ENCODE assay signal across 9 mouse cellular contexts in the genomic region with DNA sequence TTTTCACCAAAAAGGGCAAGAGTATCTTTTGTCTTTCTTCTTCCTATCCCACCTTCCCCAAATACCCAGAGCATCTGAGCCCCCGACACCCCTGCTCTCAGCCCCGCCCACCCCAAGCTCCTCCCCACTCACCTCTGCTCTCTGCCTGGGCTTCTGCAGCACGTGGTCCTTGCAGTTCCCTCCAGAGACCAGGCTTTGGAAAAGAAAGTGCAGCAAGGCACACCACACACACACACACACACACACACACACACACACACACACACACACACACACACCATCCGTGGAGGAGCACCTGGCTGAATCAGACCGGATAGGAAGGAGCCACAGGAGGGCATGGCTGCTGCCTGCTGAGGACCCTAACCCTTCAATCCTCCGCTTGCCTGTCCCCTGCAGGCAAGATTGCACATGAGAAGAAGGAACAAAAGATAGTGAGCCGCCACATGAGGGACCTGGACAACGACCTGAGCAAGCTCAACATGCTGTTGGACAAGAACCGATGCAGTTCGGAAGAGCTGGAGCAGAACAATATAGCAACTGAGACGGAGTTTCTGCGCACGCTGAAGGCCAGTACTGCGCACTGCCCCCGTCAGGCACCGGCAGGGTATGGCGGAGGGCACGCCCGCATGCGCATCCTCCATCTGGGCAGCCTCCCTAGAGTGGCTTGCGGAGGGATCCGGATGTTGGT. TPM values are rescaled to one million over a fixed set of nuclear protein-coding genes. Genes with fewer than 3 reads are reported as not detected.
A peak's percentile ranks its signal among the peaks of the same experiment; 100 is the strongest.
DNase-seq lines count a peak whose midpoint lies in the region; ATAC-seq lines count a peak whose summit lies in the region.
"Had no signal": no experiment of that assay in that cellular context is flagged by ENCODE, and none has a peak within 500 bp of the region (broad histone marks: within the 10 kb centered on the region; RNA-seq: fewer than 3 reads in every experiment).

No protein-coding gene starts in this region.

- DNase-seq in gastrocnemius, postnatal 14 days: peak; percentile 48
- DNase-seq in gastrocnemius, adult 8-10 months (ENCODE audit: low spot score in 2 of 2): no peak
- DNase-seq in CD4-positive helper T cell, adult 2 months (ENCODE audit: low read depth, low spot score): peak; percentile 61
- DNase-seq in cerebellum, postnatal 36 days: peak; percentile 55 to 69
- DNase-seq in heart, postnatal 10 days: peak; percentile 46 to 66
- no peak for DNase-seq in layer of hippocampus, adult 11-12 months (ENCODE audit: low spot score)

- peak overlapping the region; percentile 23; the same call in 1 of the 2 replicates for H3K9ac ChIP-seq in liver, embryonic 12.5 days
- 0 out of 2 replicates have a peak overlapping the region, but pooled peaks have one; percentile 44 for H3K9ac ChIP-seq in neural tube, embryonic 12.5 days

- intact Hi-C loops in gastrocnemius, postnatal 14 days (cut with DNase I; ENCODE audit: low total_unique reads): no loop called here
- intact Hi-C loops in heart, postnatal 10 days (cut with DNase I): no loop called here

- ATAC-seq in liver, embryonic 12.5 days: peak; percentile 66
- ATAC-seq in neural tube, embryonic 12.5 days (ENCODE audit: low FRiP score, low read depth): peak; percentile 66; the same call in 1 of the 2 replicates

- no peaks in the 10 kb centered on the region for H3K36me3 ChIP-seq in liver, embryonic 12.5 days
- peaks cover 3% of the 10 kb centered on the region; the same call in 1 of the 2 replicates for H3K36me3 ChIP-seq in neural tube, embryonic 12.5 days

- no peaks in the 10 kb centered on the region for H3K9me3 ChIP-seq in liver, embryonic 12.5 days (replicated peaks)
- H3K9me3 ChIP-seq in neural tube, embryonic 12.5 days: no peaks in the 10 kb centered on the region

- H3K4me2 ChIP-seq in liver, embryonic 12.5 days: peak overlapping the region; percentile 55
- peak overlapping the region; percentile 54 for H3K4me2 ChIP-seq in neural tube, embryonic 12.5 days (replicated peaks)

- no peak overlapping the region for H3K27ac ChIP-seq in liver, embryonic 12.5 days
- no peak overlapping the region for H3K27ac ChIP-seq in neural tube, embryonic 12.5 days
- H3K27ac ChIP-seq: macrophage had no signal

- peaks cover 33% of the 10 kb centered on the region for H3K4me1 ChIP-seq in liver, embryonic 12.5 days
- H3K4me1 ChIP-seq in neural tube, embryonic 12.5 days: peaks cover 25% of the 10 kb centered on the region

- 0 out of 2 replicates have a peak, but pooled peaks cover 19% of the 10 kb centered on the region for H3K27me3 ChIP-seq in liver, embryonic 12.5 days (replicated peaks)
- H3K27me3 ChIP-seq in neural tube, embryonic 12.5 days (replicated peaks): no peaks in the 10 kb centered on the region

- 3% methylated on average over 22 of the region's 22 CpGs for WGBS in liver, embryonic 12.5 days (ENCODE audit: insufficient replicate concordance)
- 5% methylated on average over 22 of the region's 22 CpGs for WGBS in neural tube, embryonic 12.5 days

- peak overlapping the region; percentile 14 for H3K4me3 ChIP-seq in liver, embryonic 12.5 days
- no peak overlapping the region for H3K4me3 ChIP-seq in neural tube, embryonic 12.5 days

RNA-seq across cellular contexts. Expression of a gene that starts 14.7 kb away (rescaled TPM):
- total RNA-seq in gastrocnemius, postnatal 14 days (2021): 10 to 100 TPM; 79.1 to 81.6 TPM
- 100 to 1,000 TPM; 187 to 198 (median 192) TPM for total RNA-seq in gastrocnemius, adult 8-10 months (2022)
- total RNA-seq in heart, postnatal 10 days (2021): 10 to 100 TPM; 56.7 to 58.4 TPM
- 26.4 and 27.3 TPM in 2 replicates for polyA plus RNA-seq in liver, embryonic 12.5 days (2016; fragmentation: Nextera tagmentation; extraction: Ambion mirVana)
- 40.9 and 43.0 TPM in 2 replicates for polyA plus RNA-seq in neural tube, embryonic 12.5 days (2016; fragmentation: Nextera tagmentation; extraction: Ambion mirVana)

RNA-seq across cellular contexts. Expression of a gene that starts 24.6 kb away (rescaled TPM):
- not detected for total RNA-seq in gastrocnemius, postnatal 14 days (2021)
- 1 to 10 TPM in 1 of 4 experiments, not detected in 3; 1.3 TPM for total RNA-seq in gastrocnemius, adult 8-10 months (2022)
- total RNA-seq in heart, postnatal 10 days (2021): under 1 TPM in 1 of 2 experiments, not detected in 1; 0.22 TPM
- 1.8 and 2.4 TPM in 2 replicates for polyA plus RNA-seq in liver, embryonic 12.5 days (2016; fragmentation: Nextera tagmentation; extraction: Ambion mirVana)
- 11.5 and 18.0 TPM in 2 replicates for polyA plus RNA-seq in neural tube, embryonic 12.5 days (2016; fragmentation: Nextera tagmentation; extraction: Ambion mirVana)

RNA-seq across cellular contexts. Expression of a gene that starts 24.7 kb away (rescaled TPM):
- total RNA-seq in gastrocnemius, postnatal 14 days (2021): 10 to 100 TPM; 14.3 to 18.5 TPM
- 10 to 100 TPM; 31.6 to 45.5 (median 40.5) TPM for total RNA-seq in gastrocnemius, adult 8-10 months (2022)
- total RNA-seq in heart, postnatal 10 days (2021): 10 to 100 TPM; 66.3 to 67.2 TPM
- 1.8 and 2.0 TPM in 2 replicates for polyA plus RNA-seq in liver, embryonic 12.5 days (2016; fragmentation: Nextera tagmentation; extraction: Ambion mirVana)
- 26.0 and 38.1 TPM in 2 replicates for polyA plus RNA-seq in neural tube, embryonic 12.5 days (2016; fragmentation: Nextera tagmentation; extraction: Ambion mirVana)

RNA-seq across cellular contexts. Expression of a gene that starts 46.9 kb away (rescaled TPM):
- 10 to 100 TPM; 43.8 to 52.4 TPM for total RNA-seq in gastrocnemius, postnatal 14 days (2021)
- 10 to 100 TPM; 30.7 to 53.1 (median 42.8) TPM for total RNA-seq in gastrocnemius, adult 8-10 months (2022)
- total RNA-seq in heart, postnatal 10 days (2021): 100 to 1,000 TPM; 105 to 112 TPM
- 247 and 262 TPM in 2 replicates for polyA plus RNA-seq in liver, embryonic 12.5 days (2016; fragmentation: Nextera tagmentation; extraction: Ambion mirVana)
- polyA plus RNA-seq in neural tube, embryonic 12.5 days (2016; fragmentation: Nextera tagmentation; extraction: Ambion mirVana): 311 and 324 TPM in 2 replicates

RNA-seq across cellular contexts. Expression of a gene that starts 54.6 kb away (rescaled TPM):
- 1 to 10 TPM in 1 of 2 experiments, under 1 TPM in 1; 0.64 to 1.3 TPM for total RNA-seq in gastrocnemius, postnatal 14 days (2021)
- under 1 TPM; 0.10 to 0.25 (median 0.22) TPM for total RNA-seq in gastrocnemius, adult 8-10 months (2022)
- under 1 TPM; 0.07 to 0.12 TPM for total RNA-seq in heart, postnatal 10 days (2021)
- polyA plus RNA-seq in liver, embryonic 12.5 days (2016; fragmentation: Nextera tagmentation; extraction: Ambion mirVana): 0.23 and 0.26 TPM in 2 replicates
- 0.06 and 0.15 TPM in 2 replicates for polyA plus RNA-seq in neural tube, embryonic 12.5 days (2016; fragmentation: Nextera tagmentation; extraction: Ambion mirVana)

Comparison
In these comparisons a context has a peak if more than half of its experiments do, and no peak if none do; other contexts are left out.
1. DNase-seq: peak in gastrocnemius, postnatal 14 days (single experiment), CD4-positive helper T cell, adult 2 months (single experiment), cerebellum, postnatal 36 days (2 of 2) and heart, postnatal 10 days (2 of 2); none in gastrocnemius, adult 8-10 months (0 of 2) and layer of hippocampus, adult 11-12 months (single experiment).